Mouse (Mus musculus) cerebellum, postnatal 10 days (tissue): ENCODE measurements around the gene Atp13a3.
"Not testable (repeated sequence)": the region's sequence is repeated elsewhere in the genome, so short reads cannot be mapped to it uniquely, and the experiment has no call there.

Experiments used
- DNase-seq, 2 experiments: peaks; one replicate each; pipeline ENCODE4 v3.0.0; 2021; ENCODE audit warnings: mixed read lengths in 2 of 2

Gene Atp13a3

GRCm38 (mm10) chr16:30405925-30406670, at the start of gene Atp13a3:
Gene Atp13a3 (minus strand): TSS chr16:30405975.
- no peak for DNase-seq

- DNase-seq = no peak
These were observed 47.6 kb upstream of the Atp13a3 start for GRCm38 (mm10) chr16:30453213-30453975.

GRCm38 (mm10) chr16:30451174-30451573, 45.4 kb upstream of the Atp13a3 start:
- DNase-seq = not testable (repeated sequence)

GRCm38 (mm10) chr16:30449017-30449416, 43.2 kb upstream of the Atp13a3 start:
- DNase-seq = no peak

- no peak for DNase-seq
These were observed 42.4 kb upstream of the Atp13a3 start for GRCm38 (mm10) chr16:30448169-30448568.

- DNase-seq = no peak
These were observed 41.9 kb upstream of the Atp13a3 start for GRCm38 (mm10) chr16:30447642-30448041.

GRCm38 (mm10) chr16:30443411-30443810, 37.6 kb upstream of the Atp13a3 start:
- DNase-seq = peak; percentile 11 to 28

- no peak for DNase-seq
These were observed 36.7 kb upstream of the Atp13a3 start for GRCm38 (mm10) chr16:30442451-30442850.

- no peak for DNase-seq
These were observed 35.6 kb upstream of the Atp13a3 start for GRCm38 (mm10) chr16:30441409-30441808.

- DNase-seq = no peak
These were observed 34.1 kb upstream of the Atp13a3 start for GRCm38 (mm10) chr16:30439841-30440240.

- no peak for DNase-seq
These were observed 33.6 kb upstream of the Atp13a3 start for GRCm38 (mm10) chr16:30439411-30439810.

GRCm38 (mm10) chr16:30436276-30436675, 30.5 kb upstream of the Atp13a3 start:
- no peak for DNase-seq

- peak in 1 of 2 experiments; percentile 10 for DNase-seq
These were observed 29.6 kb upstream of the Atp13a3 start for GRCm38 (mm10) chr16:30435393-30435792.

- DNase-seq = no peak
These were observed 27.4 kb upstream of the Atp13a3 start for GRCm38 (mm10) chr16:30433148-30433547.

GRCm38 (mm10) chr16:30432111-30432510, 26.3 kb upstream of the Atp13a3 start:
- no peak for DNase-seq

- no peak for DNase-seq
These were observed 24.8 kb upstream of the Atp13a3 start for GRCm38 (mm10) chr16:30430512-30431088.

GRCm38 (mm10) chr16:30428753-30429260, 23.0 kb upstream of the Atp13a3 start:
- no peak for DNase-seq

- DNase-seq = no peak
These were observed 21.7 kb upstream of the Atp13a3 start for GRCm38 (mm10) chr16:30427466-30427865.

- no peak for DNase-seq
These were observed 21.2 kb upstream of the Atp13a3 start for GRCm38 (mm10) chr16:30427003-30427402.

- DNase-seq = no peak
These were observed 20.2 kb upstream of the Atp13a3 start for GRCm38 (mm10) chr16:30425980-30426379.

- no peak for DNase-seq
These were observed 18.3 kb upstream of the Atp13a3 start for GRCm38 (mm10) chr16:30424053-30424452.

- no peak for DNase-seq
These were observed 10.9 kb upstream of the Atp13a3 start for GRCm38 (mm10) chr16:30416707-30417106.

- DNase-seq = peak; percentile 29 to 34
These were observed 10.5 kb upstream of the Atp13a3 start for GRCm38 (mm10) chr16:30416284-30416683.
